Mouse (Mus musculus) mouse trophoblast stem cell (cell line): ENCODE measurements around the gene Ctdspl.

Source experiments
- in situ Hi-C, 2 experiments: fragments of 300-500 bp; cut with MseI, MboI; formaldehyde crosslinking; loops; 2 replicates in 1 of 2; 3 replicates in 1 of 2; pipeline ENCODE4 v1.15.1; 2025

Gene Ctdspl

GRCm38 (mm10) chr9:118988787-118989580, 62.7 kb downstream of the Ctdspl start:
- in situ Hi-C loops: no loop called here

- in situ Hi-C loops: no loop called here
Measured at GRCm38 (mm10) chr9:118990490-118990889, 64.2 kb downstream of the Ctdspl start.

- in situ Hi-C loops: no loop called here
Measured at GRCm38 (mm10) chr9:118991750-118992585, 65.7 kb downstream of the Ctdspl start.

- in situ Hi-C loops: no loop called here
Measured at GRCm38 (mm10) chr9:118992586-118992955, 66.3 kb downstream of the Ctdspl start.

GRCm38 (mm10) chr9:118994524-118995227, 68.4 kb downstream of the Ctdspl start:
- in situ Hi-C loops: no loop called here

- in situ Hi-C loops: no loop called here
Measured at GRCm38 (mm10) chr9:118995539-118995938, 69.3 kb downstream of the Ctdspl start.

- in situ Hi-C loops: no loop called here
Measured at GRCm38 (mm10) chr9:118997241-118997640, 71.0 kb downstream of the Ctdspl start.

GRCm38 (mm10) chr9:119000196-119000595, 73.9 kb downstream of the Ctdspl start:
- in situ Hi-C loops: no loop called here

- in situ Hi-C loops: no loop called here
Measured at GRCm38 (mm10) chr9:119002267-119002666, 76.0 kb downstream of the Ctdspl start.

GRCm38 (mm10) chr9:119003990-119004702, 77.9 kb downstream of the Ctdspl start:
- in situ Hi-C loops: no loop called here

GRCm38 (mm10) chr9:119004703-119005076, 78.4 kb downstream of the Ctdspl start:
- in situ Hi-C loops: no loop called here

- in situ Hi-C loops: no loop called here
Measured at GRCm38 (mm10) chr9:119005303-119006029, 79.2 kb downstream of the Ctdspl start.

GRCm38 (mm10) chr9:119007266-119007665, 81.0 kb downstream of the Ctdspl start:
- in situ Hi-C loops: no loop called here

GRCm38 (mm10) chr9:119008871-119009270, 82.6 kb downstream of the Ctdspl start:
- in situ Hi-C loops: no loop called here

- in situ Hi-C loops: no loop called here
Measured at GRCm38 (mm10) chr9:119010156-119010710, 84.0 kb downstream of the Ctdspl start.

GRCm38 (mm10) chr9:119016785-119017507, 90.7 kb downstream of the Ctdspl start:
- in situ Hi-C loops: no loop called here

- in situ Hi-C loops: no loop called here
Measured at GRCm38 (mm10) chr9:119021731-119022130, 95.5 kb downstream of the Ctdspl start.

- in situ Hi-C loops: loop anchor here (5.0 to 25.0 kb wide), 3 partner anchors 103 to 438 kb away; no protein-coding TSS in a partner anchor
Measured at GRCm38 (mm10) chr9:119025263-119025662, 99.0 kb downstream of the Ctdspl start.

GRCm38 (mm10) chr9:119025832-119026331, 99.6 kb downstream of the Ctdspl start:
- in situ Hi-C loops: loop anchor here (5.0 to 25.0 kb wide), 3 partner anchors 104 to 439 kb away; no protein-coding TSS in a partner anchor
